8 mouse cellular contexts compared by ENCODE assay signal in genomic region chr14:74867076-74868042, GRCm38 (mm10).
A peak's percentile ranks its signal among the peaks of the same experiment; 100 is the strongest.
DNase-seq lines count a peak whose midpoint lies in the region; ATAC-seq and TF ChIP-seq lines count a peak whose summit lies in the region.

No protein-coding gene starts in this region.

- no peak overlapping the region for H3K9ac ChIP-seq in lung, postnatal 0 days (replicated peaks; ENCODE audit: low read depth)
- H3K9ac ChIP-seq in limb, embryonic 13.5 days = no peak overlapping the region
- no peak overlapping the region for H3K9ac ChIP-seq in stomach, embryonic 15.5 days

- no peak for TF ChIP-seq EP300 in lung, postnatal 0 days (IDR thresholded peaks at IDR 0.05)

- ATAC-seq in lung, postnatal 0 days = no peak
- no peak for ATAC-seq in limb, embryonic 13.5 days (ENCODE audit: low FRiP score, low read depth)
- ATAC-seq in stomach, embryonic 15.5 days (ENCODE audit: insufficient read depth, low FRiP score, low read depth) = no peak
- no peak for ATAC-seq in activated CD4-positive, CD25-positive, alpha-beta regulatory T cell, adult 4 months

- peak overlapping the region; percentile 30; the same call in 1 of the 2 replicates for H3K4me2 ChIP-seq in lung, postnatal 0 days (replicated peaks; ENCODE audit: low read depth, low read length)
- peak overlapping the region; percentile 47 for H3K4me2 ChIP-seq in limb, embryonic 13.5 days (replicated peaks)
- no peak overlapping the region for H3K4me2 ChIP-seq in stomach, embryonic 15.5 days

- H3K27me3 ChIP-seq in lung, postnatal 0 days (replicated peaks; ENCODE audit: insufficient read depth, low read length) = no peaks in the 10 kb centered on the region
- no peaks in the 10 kb centered on the region for H3K27me3 ChIP-seq in limb, embryonic 13.5 days
- no peaks in the 10 kb centered on the region for H3K27me3 ChIP-seq in stomach, embryonic 15.5 days (replicated peaks)

- no peak overlapping the region for H3K27ac ChIP-seq in lung, postnatal 0 days (ENCODE audit: low read length)
- H3K27ac ChIP-seq in limb, embryonic 13.5 days = peak overlapping the region; percentile 15; the same call in 1 of the 2 replicates
- H3K27ac ChIP-seq in stomach, embryonic 15.5 days = peak overlapping the region; percentile 3; the same call in 1 of the 2 replicates

- peaks cover 23% of the 10 kb centered on the region; the same call in 1 of the 2 replicates for H3K4me1 ChIP-seq in lung, postnatal 0 days (ENCODE audit: insufficient read depth, low read depth, low read length)
- H3K4me1 ChIP-seq in limb, embryonic 13.5 days = peaks cover 56% of the 10 kb centered on the region
- H3K4me1 ChIP-seq in stomach, embryonic 15.5 days = peaks cover 9% of the 10 kb centered on the region; the same call in 1 of the 2 replicates

- WGBS in lung, postnatal 0 days = 51% methylated on average over 20 of the region's 20 CpGs
- WGBS in limb, embryonic 13.5 days = 35% methylated on average over 20 of the region's 20 CpGs
- 64% methylated on average over 20 of the region's 20 CpGs for WGBS in stomach, embryonic 15.5 days

- no peaks in the 10 kb centered on the region for H3K9me3 ChIP-seq in lung, postnatal 0 days (ENCODE audit: low read length)
- H3K9me3 ChIP-seq in limb, embryonic 13.5 days = no peaks in the 10 kb centered on the region
- H3K9me3 ChIP-seq in stomach, embryonic 15.5 days = no peaks in the 10 kb centered on the region

- no peaks in the 10 kb centered on the region for H3K36me3 ChIP-seq in lung, postnatal 0 days (ENCODE audit: insufficient read depth, low read length)
- H3K36me3 ChIP-seq in limb, embryonic 13.5 days = no peaks in the 10 kb centered on the region
- H3K36me3 ChIP-seq in stomach, embryonic 15.5 days = no peaks in the 10 kb centered on the region

- H3K4me3 ChIP-seq in lung, postnatal 0 days (ENCODE audit: low read depth, low read length) = no peak overlapping the region
- H3K4me3 ChIP-seq in limb, embryonic 13.5 days = no peak overlapping the region
- H3K4me3 ChIP-seq in stomach, embryonic 15.5 days (replicated peaks) = no peak overlapping the region

- TF ChIP-seq CTCF in lung, postnatal 0 days (IDR thresholded peaks at IDR 0.05) = no peak

- DNase-seq in lung, postnatal 0 days (ENCODE audit: low spot score) = no peak
- DNase-seq in lung, postnatal 25 days (ENCODE audit: low spot score) = no peak
- DNase-seq in heart, adult 8-10 months (ENCODE audit: low spot score) = peak; percentile 68
- no peak for DNase-seq in testis, postnatal 10 days (ENCODE audit: low spot score)
- DNase-seq in adipocyte (ENCODE audit: low spot score) = no peak
